Mouse (Mus musculus): ENCODE data around the gene Rai2.

- no peak for TF ChIP-seq CTCF (IDR thresholded peaks at IDR 0.05; ENCODE audit: low read depth)
- no peak for TF ChIP-seq EP300 (IDR thresholded peaks at IDR 0.05; ENCODE audit: low read depth)
Observed at GRCm38 (mm10) chrX:161728507-161728906, 11.6 kb downstream of the Rai2 start.

Data from liver, embryonic 14.5 days (tissue).